Mouse (Mus musculus): ENCODE results near the gene Hook2. TPM values are rescaled to one million over a fixed set of nuclear protein-coding genes. Genes with fewer than 3 reads are reported as not detected.

Gene Hook2
- polyA plus RNA-seq (2012) = 0.46 and 0.58 TPM in 2 replicates

GRCm38 (mm10) chr8:84990349-84990748 lies at the start of gene Hook2:
Gene Hook2 (plus strand): TSS chr8:84990603.
- Histone ChIP-seq H3K9me3 (ENCODE audit: control insufficient read depth, low read length) (no peaks in the 10 kb centered on the region), H3K36me3 (ENCODE audit: control insufficient read depth) (peaks cover 3% of the 10 kb centered on the region; the same call in 1 of the 2 replicates), H3K27me3 (ENCODE audit: control insufficient read depth) (no peaks in the 10 kb centered on the region), H3K4me3 (replicated peaks) (peak within 1 kb of the TSS; percentile 75), H3K4me1 (ENCODE audit: control insufficient read depth) (peaks cover 50% of the 10 kb centered on the region)
- no peak for TF ChIP-seq TAL1 (IDR thresholded peaks at IDR 0.05; ENCODE audit: low read length)
- no peak for TF ChIP-seq GATA1 (IDR thresholded peaks at IDR 0.05; ENCODE audit: low read length)

GRCm38 (mm10) chr8:84943699-84944098 lies 46.7 kb upstream of the Hook2 start:
- TF ChIP-seq TAL1 (IDR thresholded peaks at IDR 0.05; ENCODE audit: low read length) (no peak), GATA1 (IDR thresholded peaks at IDR 0.05; ENCODE audit: low read length) (no peak)
- Histone ChIP-seq H3K36me3 (ENCODE audit: control insufficient read depth) (no peaks in the 10 kb centered on the region), H3K4me1 (ENCODE audit: control insufficient read depth) (peaks cover 20% of the 10 kb centered on the region), H3K4me3 (replicated peaks) (no peak overlapping the region), H3K27me3 (ENCODE audit: control insufficient read depth) (peaks cover 85% of the 10 kb centered on the region), H3K9me3 (ENCODE audit: control insufficient read depth, low read length) (peaks cover 21% of the 10 kb centered on the region; the same call in 1 of the 2 replicates)

GRCm38 (mm10) chr8:84944478-84945160 lies 45.8 kb upstream of the Hook2 start:
- Histone ChIP-seq H3K27me3 (ENCODE audit: control insufficient read depth) (peaks cover 88% of the 10 kb centered on the region), H3K4me3 (replicated peaks) (no peak overlapping the region), H3K4me1 (ENCODE audit: control insufficient read depth) (peaks cover 20% of the 10 kb centered on the region), H3K36me3 (ENCODE audit: control insufficient read depth) (no peaks in the 10 kb centered on the region), H3K9me3 (ENCODE audit: control insufficient read depth, low read length) (peaks cover 21% of the 10 kb centered on the region; the same call in 1 of the 2 replicates)
- TF ChIP-seq GATA1 (IDR thresholded peaks at IDR 0.05; ENCODE audit: low read length) (no peak), TAL1 (IDR thresholded peaks at IDR 0.05; ENCODE audit: low read length) (no peak)

- H3K4me1 ChIP-seq (ENCODE audit: control insufficient read depth) = peaks cover 20% of the 10 kb centered on the region
- no peaks in the 10 kb centered on the region for H3K36me3 ChIP-seq (ENCODE audit: control insufficient read depth)
- peaks cover 21% of the 10 kb centered on the region; the same call in 1 of the 2 replicates for H3K9me3 ChIP-seq (ENCODE audit: control insufficient read depth, low read length)
- TF ChIP-seq GATA1 (IDR thresholded peaks at IDR 0.05; ENCODE audit: low read length) (no peak), TAL1 (IDR thresholded peaks at IDR 0.05; ENCODE audit: low read length) (no peak)
- H3K4me3 ChIP-seq (replicated peaks) = no peak overlapping the region
- peaks cover 91% of the 10 kb centered on the region for H3K27me3 ChIP-seq (ENCODE audit: control insufficient read depth)
These were observed 45.2 kb upstream of the Hook2 start for GRCm38 (mm10) chr8:84945235-84945632.

GRCm38 (mm10) chr8:84945633-84946527 lies 44.5 kb upstream of the Hook2 start:
- Histone ChIP-seq H3K4me1 (ENCODE audit: control insufficient read depth) (peaks cover 20% of the 10 kb centered on the region), H3K27me3 (ENCODE audit: control insufficient read depth) (peaks cover 91% of the 10 kb centered on the region), H3K36me3 (ENCODE audit: control insufficient read depth) (no peaks in the 10 kb centered on the region), H3K9me3 (ENCODE audit: control insufficient read depth, low read length) (peaks cover 21% of the 10 kb centered on the region; the same call in 1 of the 2 replicates), H3K4me3 (replicated peaks) (no peak overlapping the region)
- TF ChIP-seq GATA1 (IDR thresholded peaks at IDR 0.05; ENCODE audit: low read length) (no peak), TAL1 (IDR thresholded peaks at IDR 0.05; ENCODE audit: low read length) (no peak)

GRCm38 (mm10) chr8:84946528-84947240 lies 43.7 kb upstream of the Hook2 start, which contains the start of gene Rtbdn:
Gene Rtbdn (plus strand): TSS chr8:84946991.
- Histone ChIP-seq H3K4me3 (replicated peaks) (no peak within 1 kb of the TSS), H3K9me3 (ENCODE audit: control insufficient read depth, low read length) (peaks cover 21% of the 10 kb centered on the region; the same call in 1 of the 2 replicates), H3K36me3 (ENCODE audit: control insufficient read depth) (no peaks in the 10 kb centered on the region), H3K27me3 (ENCODE audit: control insufficient read depth) (peaks cover 94% of the 10 kb centered on the region), H3K4me1 (ENCODE audit: control insufficient read depth) (peaks cover 20% of the 10 kb centered on the region)
- TF ChIP-seq TAL1 (IDR thresholded peaks at IDR 0.05; ENCODE audit: low read length) = no peak
- TF ChIP-seq GATA1 (IDR thresholded peaks at IDR 0.05; ENCODE audit: low read length) = no peak

- Histone ChIP-seq H3K4me3 (replicated peaks) (no peak overlapping the region), H3K9me3 (ENCODE audit: control insufficient read depth, low read length) (peaks cover 21% of the 10 kb centered on the region; the same call in 1 of the 2 replicates), H3K36me3 (ENCODE audit: control insufficient read depth) (no peaks in the 10 kb centered on the region), H3K4me1 (ENCODE audit: control insufficient read depth) (peaks cover 20% of the 10 kb centered on the region), H3K27me3 (ENCODE audit: control insufficient read depth) (peaks cover 97% of the 10 kb centered on the region)
- no peak for TF ChIP-seq TAL1 (IDR thresholded peaks at IDR 0.05; ENCODE audit: low read length)
- TF ChIP-seq GATA1 (IDR thresholded peaks at IDR 0.05; ENCODE audit: low read length) = no peak
These were observed 43.2 kb upstream of the Hook2 start for GRCm38 (mm10) chr8:84947241-84947545.

GRCm38 (mm10) chr8:84949753-84950152 lies 40.6 kb upstream of the Hook2 start:
- peaks cover 21% of the 10 kb centered on the region for H3K4me1 ChIP-seq (ENCODE audit: control insufficient read depth)
- peaks cover 15% of the 10 kb centered on the region; the same call in 1 of the 2 replicates for H3K9me3 ChIP-seq (ENCODE audit: control insufficient read depth, low read length)
- H3K4me3 ChIP-seq (replicated peaks) = no peak overlapping the region
- H3K27me3 ChIP-seq (ENCODE audit: control insufficient read depth) = peaks cover 85% of the 10 kb centered on the region
- TF ChIP-seq GATA1 (IDR thresholded peaks at IDR 0.05; ENCODE audit: low read length) (no peak), TAL1 (IDR thresholded peaks at IDR 0.05; ENCODE audit: low read length) (no peak)
- no peaks in the 10 kb centered on the region for H3K36me3 ChIP-seq (ENCODE audit: control insufficient read depth)

Data from erythroblast, embryonic 14.5 days (primary cell).